ENCODE assay signal across 29 mouse cellular contexts in the genomic region with DNA sequence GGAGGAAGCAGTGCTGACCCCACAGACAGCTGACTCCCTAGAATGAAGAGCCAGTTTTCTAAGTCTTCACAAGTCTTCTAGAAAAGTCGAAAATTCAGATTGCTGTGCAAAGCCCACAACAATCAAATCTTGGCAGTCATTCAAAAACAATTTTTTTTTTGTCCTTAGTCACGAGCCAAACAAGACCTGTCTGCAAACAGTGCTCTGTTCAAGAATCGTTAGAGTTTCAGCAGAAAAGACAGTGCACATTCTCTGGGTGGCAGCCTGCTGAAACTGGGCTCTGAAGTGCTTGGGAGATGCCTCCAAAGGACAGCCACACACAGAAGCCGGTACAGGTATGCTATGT. TPM values are rescaled to one million over a fixed set of nuclear protein-coding genes. Genes with fewer than 3 reads are reported as not detected.
DNase-seq lines count a peak whose midpoint lies in the region; ATAC-seq and TF ChIP-seq lines count a peak whose summit lies in the region.
"Had no signal": no experiment of that assay in that cellular context is flagged by ENCODE, and none has a peak within 500 bp of the region (broad histone marks: within the 10 kb centered on the region; RNA-seq: fewer than 3 reads in every experiment).

No protein-coding gene starts in this region.

- no peaks in the 10 kb centered on the region for H3K4me1 ChIP-seq in embryonic facial prominence, embryonic 14.5 days (ENCODE audit: control insufficient read depth, insufficient read depth, low read length)
- peaks cover 16% of the 10 kb centered on the region for H3K4me1 ChIP-seq in embryonic facial prominence, embryonic 10.5 days
- H3K4me1 ChIP-seq in lung, embryonic 15.5 days: peaks cover 12% of the 10 kb centered on the region
- H3K4me1 ChIP-seq: forebrain, embryonic 15.5 days; heart, embryonic 12.5 days had no signal

- no peak overlapping the region for H3K27ac ChIP-seq in embryonic facial prominence, embryonic 14.5 days (replicated peaks; ENCODE audit: low read depth, low read length)
- no peak overlapping the region for H3K27ac ChIP-seq in embryonic facial prominence, embryonic 10.5 days (replicated peaks)
- H3K27ac ChIP-seq in left cerebral cortex, adult 2 months: peak overlapping the region; percentile 12; the same call in 1 of the 2 replicates
- 0 out of 2 replicates have a peak overlapping the region, but pooled peaks have one; percentile 22 for H3K27ac ChIP-seq in lung, embryonic 15.5 days
- H3K27ac ChIP-seq: embryonic facial prominence, embryonic 12.5 days; forebrain, embryonic 12.5 days; forebrain, embryonic 15.5 days; heart, embryonic 15.5 days; hindbrain, embryonic 10.5 days; hindbrain, embryonic 13.5 days; hindbrain, postnatal 0 days had no signal

- WGBS in embryonic facial prominence, embryonic 14.5 days: 39% methylated on average over 4 of the region's 4 CpGs
- 79% methylated on average over 4 of the region's 4 CpGs for WGBS in embryonic facial prominence, embryonic 10.5 days
- WGBS in lung, embryonic 15.5 days: 25% methylated on average over 4 of the region's 4 CpGs

- TF ChIP-seq CTCF in left cerebral cortex, adult 2 months (IDR thresholded peaks at IDR 0.05): no peak

- no peaks in the 10 kb centered on the region for H3K36me3 ChIP-seq in embryonic facial prominence, embryonic 14.5 days (ENCODE audit: control insufficient read depth, insufficient read depth, low read length)
- no peaks in the 10 kb centered on the region for H3K36me3 ChIP-seq in embryonic facial prominence, embryonic 10.5 days (replicated peaks)
- H3K36me3 ChIP-seq in lung, embryonic 15.5 days: no peaks in the 10 kb centered on the region
- H3K36me3 ChIP-seq: embryonic facial prominence, embryonic 12.5 days; forebrain, embryonic 12.5 days; forebrain, embryonic 15.5 days; G1E; heart, embryonic 12.5 days; heart, embryonic 15.5 days; hindbrain, embryonic 10.5 days; hindbrain, embryonic 13.5 days had no signal

- peak; percentile 56 for DNase-seq in embryonic facial prominence, embryonic 14.5 days (ENCODE audit: low spot score)
- no peak for DNase-seq in embryonic facial prominence, embryonic 10.5 days (ENCODE audit: low spot score)
- DNase-seq in left cerebral cortex, adult 2 months (ENCODE audit: extremely low spot score in 1 of 2, low spot score in 2 of 2): no peak
- no peak for DNase-seq in left cerebral cortex, adult 11 months (ENCODE audit: low spot score)
- DNase-seq in lung, postnatal 36 days: no peak
- peak; percentile 27 for DNase-seq in brain, adult 2 months (ENCODE audit: low read depth, low spot score)
- DNase-seq: adrenal gland, postnatal 10 days; adrenal gland, postnatal 36 days; B cell, adult 2 months; cerebellum, adult 11 months; cerebellum, adult 8-10 months; cerebellum, postnatal 10 days; gastrocnemius, postnatal 25 days; heart, adult 18-20 months; heart, postnatal 10 days; heart, postnatal 36 days had no signal

- H3K9ac ChIP-seq in embryonic facial prominence, embryonic 14.5 days (ENCODE audit: low read depth, low read length): no peak overlapping the region
- no peak overlapping the region for H3K9ac ChIP-seq in lung, embryonic 15.5 days
- H3K9ac ChIP-seq: embryonic facial prominence, embryonic 12.5 days; forebrain, embryonic 12.5 days; forebrain, embryonic 15.5 days; heart, embryonic 12.5 days; heart, embryonic 15.5 days; hindbrain, embryonic 13.5 days had no signal

- H3K27me3 ChIP-seq in embryonic facial prominence, embryonic 14.5 days (replicated peaks; ENCODE audit: control insufficient read depth, insufficient read depth, low read length): no peaks in the 10 kb centered on the region
- peaks cover 8% of the 10 kb centered on the region for H3K27me3 ChIP-seq in embryonic facial prominence, embryonic 10.5 days (replicated peaks; ENCODE audit: low read depth, poor library complexity, severe bottlenecking)
- no peaks in the 10 kb centered on the region for H3K27me3 ChIP-seq in lung, embryonic 15.5 days
- H3K27me3 ChIP-seq: CH12.LX; forebrain, embryonic 15.5 days; heart, embryonic 15.5 days; Patski had no signal

- ATAC-seq in embryonic facial prominence, embryonic 14.5 days (ENCODE audit: low read depth): no peak
- no peak; the same call in 1 of the 2 replicates for ATAC-seq in lung, embryonic 15.5 days (ENCODE audit: borderline replicate concordance, extremely low read depth, low FRiP score, low TSS enrichment)
- ATAC-seq: forebrain, embryonic 15.5 days; hindbrain, postnatal 0 days; Patski had no signal

- no peak overlapping the region for H3K4me2 ChIP-seq in embryonic facial prominence, embryonic 14.5 days (ENCODE audit: low read depth, low read length)
- no peak overlapping the region for H3K4me2 ChIP-seq in lung, embryonic 15.5 days
- H3K4me2 ChIP-seq: embryonic facial prominence, embryonic 12.5 days; forebrain, embryonic 12.5 days; forebrain, embryonic 15.5 days; heart, embryonic 12.5 days; heart, embryonic 15.5 days; hindbrain, embryonic 13.5 days had no signal

- no peak overlapping the region for H3K4me3 ChIP-seq in embryonic facial prominence, embryonic 14.5 days (ENCODE audit: low read depth, low read length)
- H3K4me3 ChIP-seq in embryonic facial prominence, embryonic 10.5 days: no peak overlapping the region
- no peak overlapping the region for H3K4me3 ChIP-seq in left cerebral cortex, adult 2 months
- H3K4me3 ChIP-seq in lung, embryonic 15.5 days: no peak overlapping the region
- H3K4me3 ChIP-seq: embryonic facial prominence, embryonic 12.5 days; erythroblast, embryonic 14.5 days; forebrain, embryonic 12.5 days; forebrain, embryonic 15.5 days; heart, embryonic 12.5 days; heart, embryonic 15.5 days; hindbrain, embryonic 10.5 days; hindbrain, embryonic 13.5 days had no signal

- intact Hi-C loops in left cerebral cortex, adult 2 months (cut with DNase I): loop anchor here (5.0 to 10.0 kb wide), 2 partner anchors 33 to 75 kb away; no protein-coding TSS in a partner anchor

- no peaks in the 10 kb centered on the region for H3K9me3 ChIP-seq in embryonic facial prominence, embryonic 14.5 days (ENCODE audit: control insufficient read depth, low read length)
- H3K9me3 ChIP-seq in embryonic facial prominence, embryonic 10.5 days: no peaks in the 10 kb centered on the region
- H3K9me3 ChIP-seq in lung, embryonic 15.5 days: no peaks in the 10 kb centered on the region
- H3K9me3 ChIP-seq: embryonic facial prominence, embryonic 12.5 days; forebrain, embryonic 12.5 days; forebrain, embryonic 15.5 days; G1E; heart, embryonic 12.5 days; heart, embryonic 15.5 days; hindbrain, embryonic 10.5 days; hindbrain, embryonic 13.5 days had no signal

RNA-seq across cellular contexts. Expression of gene Cacnb4, which starts 37.1 kb away (rescaled TPM):
- polyA plus RNA-seq in embryonic facial prominence, embryonic 14.5 days (2014; fragmentation: Nextera tagmentation; extraction: Ambion mirVana): 1.4 and 3.1 TPM in 2 replicates
- 0.50 and 0.52 TPM in 2 replicates for polyA plus RNA-seq in embryonic facial prominence, embryonic 10.5 days (2016; fragmentation: Nextera tagmentation; extraction: Ambion mirVana)
- 100 to 1,000 TPM; 166 to 176 TPM for total RNA-seq in left cerebral cortex, adult 2 months (2021)
- polyA plus RNA-seq in lung, embryonic 15.5 days (2015; fragmentation: Nextera tagmentation; extraction: Ambion mirVana): 0.45 and 1.2 TPM in 2 replicates
- polyA plus RNA-seq: erythroblast, embryonic 14.5 days had no signal

Comparison
In these comparisons a context has a peak if more than half of its experiments do, and no peak if none do; other contexts are left out.
1. DNase-seq: peak in embryonic facial prominence, embryonic 14.5 days (single experiment) and brain, adult 2 months (single experiment); none in embryonic facial prominence, embryonic 10.5 days (single experiment), left cerebral cortex, adult 2 months (0 of 2), left cerebral cortex, adult 11 months (single experiment) and lung, postnatal 36 days (single experiment).
2. H3K27ac ChIP-seq: peak in left cerebral cortex, adult 2 months (single experiment) and lung, embryonic 15.5 days (single experiment); none in embryonic facial prominence, embryonic 14.5 days (single experiment) and embryonic facial prominence, embryonic 10.5 days (single experiment).